Mouse (Mus musculus) v-Abl transformed pro-B cells (cell line): ENCODE data around the gene Wfdc5.

ENCODE experiments used
- in situ Hi-C, 2 experiments: fragments of 400-800 bp; cut with MboI; formaldehyde crosslinking; loops; one replicate each; pipeline ENCODE4 v1.15.1; 2025; ENCODE audit not compliant: unreplicated experiment in 2 of 2

Wfdc5 gene

GRCm38 (mm10) chr2:164177831-164178230 lies 4.7 kb downstream of the Wfdc5 start:
- in situ Hi-C loops = loop anchor here in 1 of 2 experiments (25.0 kb wide), 1 partner anchor 316 kb away; the partner anchor contains the start of gene Kcnk15

GRCm38 (mm10) chr2:164175850-164176249 lies 6.7 kb downstream of the Wfdc5 start:
- in situ Hi-C loops = loop anchor here in 1 of 2 experiments (25.0 kb wide), 1 partner anchor 314 kb away; the partner anchor contains the start of gene Kcnk15

GRCm38 (mm10) chr2:164174649-164175395 lies 7.7 kb downstream of the Wfdc5 start:
- in situ Hi-C loops = loop anchor here in 1 of 2 experiments (25.0 kb wide), 1 partner anchor 313 kb away; the partner anchor contains the start of gene Kcnk15

GRCm38 (mm10) chr2:164173394-164173793 lies 9.1 kb downstream of the Wfdc5 start:
- in situ Hi-C loops = no loop called here

- in situ Hi-C loops = no loop called here
Observed at GRCm38 (mm10) chr2:164170902-164171301, 11.6 kb downstream of the Wfdc5 start, which contains the start of gene Kcns1. Gene Kcns1 (minus strand): TSS chr2:164171113.

- in situ Hi-C loops = no loop called here
Observed at GRCm38 (mm10) chr2:164170326-164170725, 12.2 kb downstream of the Wfdc5 start.

- in situ Hi-C loops = loop anchor here in 1 of 2 experiments (5.0 kb wide), 1 partner anchor 174 kb away; no protein-coding TSS in a partner anchor
Observed at GRCm38 (mm10) chr2:164168571-164168946, 14.0 kb downstream of the Wfdc5 start.

- in situ Hi-C loops = loop anchor here in 1 of 2 experiments (5.0 kb wide), 1 partner anchor 174 kb away; no protein-coding TSS in a partner anchor
Observed at GRCm38 (mm10) chr2:164167752-164168570, 14.6 kb downstream of the Wfdc5 start.

- in situ Hi-C loops = loop anchor here in 1 of 2 experiments (5.0 kb wide), 1 partner anchor 177 kb away; no protein-coding TSS in a partner anchor
Observed at GRCm38 (mm10) chr2:164164941-164165340, 17.6 kb downstream of the Wfdc5 start.

GRCm38 (mm10) chr2:164161515-164162055 lies 21.0 kb downstream of the Wfdc5 start:
- in situ Hi-C loops = no loop called here

- in situ Hi-C loops = no loop called here
Observed at GRCm38 (mm10) chr2:164158838-164159237, 23.7 kb downstream of the Wfdc5 start.

- in situ Hi-C loops = no loop called here
Observed at GRCm38 (mm10) chr2:164156158-164156557, 26.4 kb downstream of the Wfdc5 start.

GRCm38 (mm10) chr2:164154007-164154406 lies 28.5 kb downstream of the Wfdc5 start:
- in situ Hi-C loops = no loop called here

GRCm38 (mm10) chr2:164152341-164152740 lies 30.2 kb downstream of the Wfdc5 start:
- in situ Hi-C loops = no loop called here

GRCm38 (mm10) chr2:164150086-164150760 lies 32.3 kb downstream of the Wfdc5 start:
- in situ Hi-C loops = no loop called here

GRCm38 (mm10) chr2:164146556-164146955 lies 36.0 kb downstream of the Wfdc5 start:
- in situ Hi-C loops = no loop called here

- in situ Hi-C loops = no loop called here
Observed at GRCm38 (mm10) chr2:164144541-164144940, 38.0 kb downstream of the Wfdc5 start.

- in situ Hi-C loops = no loop called here
Observed at GRCm38 (mm10) chr2:164144025-164144424, 38.5 kb downstream of the Wfdc5 start.

- in situ Hi-C loops = no loop called here
Observed at GRCm38 (mm10) chr2:164142021-164142420, 40.5 kb downstream of the Wfdc5 start.

- in situ Hi-C loops = no loop called here
Observed at GRCm38 (mm10) chr2:164137754-164138153, 44.8 kb downstream of the Wfdc5 start.
